Mouse (Mus musculus) embryonic fibroblast, embryonic 13.5 days (primary cell): ENCODE measurements at regions not wholly inside any gene's neighbourhood (a gene's known extent, or its start where the extent isn't known, plus 50 kb on each side); places are given as distances from the start of the nearest gene placed in this dataset.

Experiments
- CTCF ChIP-seq: IDR thresholded peaks from 2 replicates; pipeline ENCODE4 v1.5.1; 2011; ENCODE audit warnings: mild to moderate bottlenecking, control low read depth, low read length, moderate library complexity, borderline replicate concordance; ENCODE audit not compliant: insufficient read depth
- POLR2A ChIP-seq: IDR thresholded peaks from 2 replicates; pipeline ENCODE4 v1.6.1; 2011; ENCODE audit warnings: low read depth, mild to moderate bottlenecking, control low read depth, low read length, moderate library complexity

- no peak for TF ChIP-seq POLR2A
- TF ChIP-seq CTCF: no peak
Observed at GRCm38 (mm10) chr1:64190705-64191104, 68.6 kb upstream of the Klf7 start.
